Mouse (Mus musculus) frontal cortex, postnatal 25 days (tissue): ENCODE measurements around the gene C1qa.

Experiments used
- DNase-seq, 2 experiments: peaks; one replicate each; pipeline ENCODE4 v3.0.0; 2022; ENCODE audit warnings: low spot score in 2 of 2

Gene C1qa

GRCm38 (mm10) chr4:136863517-136863916 lies 35.1 kb downstream of the C1qa start:
- no peak for DNase-seq

GRCm38 (mm10) chr4:136862411-136862810 lies 36.2 kb downstream of the C1qa start:
- no peak for DNase-seq

GRCm38 (mm10) chr4:136861806-136862205 lies 36.8 kb downstream of the C1qa start:
- no peak for DNase-seq

DNA sequence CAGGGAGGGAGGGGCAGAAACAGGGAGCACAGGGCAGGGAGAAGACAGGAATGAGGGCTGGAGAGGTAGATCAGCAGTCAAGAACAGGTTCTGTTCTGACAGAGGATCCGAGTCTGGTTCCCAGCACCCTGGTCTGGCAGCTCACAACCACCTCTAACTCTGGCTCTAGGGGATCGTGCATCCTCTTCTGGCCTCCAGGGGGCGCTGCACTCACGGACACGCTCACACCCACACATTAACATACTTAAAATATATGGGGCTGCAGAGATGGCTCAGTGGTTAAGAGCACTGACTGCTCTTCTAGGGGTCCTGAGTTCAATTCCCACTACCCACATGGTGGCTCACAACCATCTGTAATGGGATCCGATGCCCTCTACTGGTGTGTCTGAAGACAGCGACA lies 38.6 kb downstream of the C1qa start:
- no peak for DNase-seq

DNA sequence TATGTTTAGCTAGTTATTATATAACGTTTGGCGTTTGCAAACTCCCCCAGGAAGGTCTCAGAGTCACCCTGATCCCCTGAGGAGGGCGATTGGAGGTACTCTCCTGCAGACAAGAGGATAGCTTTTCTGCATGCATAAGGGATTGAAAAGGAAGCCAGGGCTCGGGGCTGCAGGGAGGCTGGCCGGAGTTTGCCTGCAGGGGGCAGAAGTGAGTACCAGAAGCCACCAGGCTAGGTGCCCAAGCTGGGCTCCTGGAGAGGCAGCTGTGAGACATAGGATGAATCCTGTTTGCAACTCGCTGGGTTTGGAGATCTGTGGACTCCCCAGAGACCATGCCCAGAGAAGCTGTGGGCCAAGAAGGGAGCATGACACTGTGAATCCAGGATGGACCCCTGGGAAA lies 43.5 kb downstream of the C1qa start:
- no peak for DNase-seq

DNA sequence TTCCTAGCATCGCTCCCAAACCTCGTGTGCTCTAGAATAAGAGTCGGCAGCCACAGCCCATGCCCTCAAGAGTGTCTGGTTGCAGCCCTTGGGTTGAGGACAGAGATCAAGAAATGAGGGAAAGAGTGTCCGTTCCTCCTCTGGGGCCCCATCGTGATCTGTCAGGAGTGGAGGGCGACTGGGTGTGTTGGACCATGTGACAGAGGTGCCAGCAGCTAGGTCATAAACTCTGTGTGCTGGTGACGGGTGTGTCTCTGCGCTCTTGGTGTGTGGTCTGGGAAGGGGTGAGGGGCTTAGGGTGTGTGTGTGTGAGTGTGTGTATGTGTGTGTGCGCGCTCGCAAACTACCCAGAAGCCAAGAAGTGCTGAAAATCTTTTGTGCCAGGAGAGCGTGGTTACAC lies 45.6 kb downstream of the C1qa start:
- no peak for DNase-seq

DNA sequence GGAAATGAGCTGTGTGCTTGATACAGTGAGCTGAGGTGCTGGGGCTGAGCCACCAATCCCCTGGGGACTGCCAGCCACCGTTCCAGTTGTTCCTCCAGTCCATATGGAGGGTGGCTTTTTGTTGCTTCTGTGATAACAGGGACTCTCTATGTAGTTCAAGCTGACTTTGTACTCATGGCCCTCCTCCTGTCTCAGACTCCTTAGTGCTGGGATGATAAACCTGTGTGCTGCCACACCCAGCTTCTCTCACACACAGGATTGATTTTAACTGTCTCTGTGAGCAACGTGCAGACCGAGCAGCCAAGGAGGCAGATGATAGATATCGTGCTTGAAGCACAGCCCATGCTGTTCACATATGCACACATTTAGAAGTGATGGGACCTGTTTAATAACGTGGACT lies 46.5 kb downstream of the C1qa start:
- no peak for DNase-seq

DNA sequence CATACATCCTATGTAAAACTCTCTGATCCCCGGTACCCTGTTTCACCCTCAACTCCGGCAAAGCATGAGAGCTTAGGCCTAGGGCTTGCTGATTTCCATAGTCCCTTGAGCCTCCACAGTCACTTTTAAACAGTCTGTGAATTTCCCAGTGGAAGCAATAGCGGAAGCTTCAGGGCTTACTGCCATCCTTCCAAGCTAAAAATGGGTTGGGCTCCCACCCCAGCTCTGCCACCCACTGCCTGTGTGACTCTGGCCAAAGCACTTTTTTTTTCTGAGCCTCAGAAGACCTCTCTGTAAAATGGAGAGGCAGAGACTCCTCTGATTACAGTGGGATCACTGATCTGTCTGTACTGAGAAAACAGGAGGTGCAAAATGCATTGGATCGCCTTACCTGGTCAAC lies 50.0 kb downstream of the C1qa start:
- DNase-seq, result no peak

DNA sequence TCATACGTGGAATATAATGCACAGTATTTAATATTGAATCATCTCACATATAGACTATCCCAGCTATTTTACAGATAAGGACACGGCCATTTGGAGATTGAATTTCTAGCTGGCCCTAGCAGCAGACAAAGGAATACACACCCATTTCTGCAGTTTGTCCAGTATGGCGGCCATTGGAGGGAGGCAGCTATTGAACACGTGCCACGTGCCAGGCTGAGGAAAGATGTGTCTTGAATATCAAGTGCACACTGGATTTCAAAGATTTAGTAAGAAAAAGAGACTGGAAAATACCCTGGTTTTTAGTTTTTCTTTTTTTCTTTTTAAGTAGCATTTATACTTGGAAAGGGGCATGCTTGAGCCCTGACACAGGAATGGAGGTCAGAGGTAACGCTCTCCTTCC lies 51.4 kb downstream of the C1qa start:
- no peak for DNase-seq
